Mouse (Mus musculus) embryonic facial prominence, embryonic 10.5 days (tissue): ENCODE data around the gene Sbk2. TPM values are rescaled to one million over a fixed set of nuclear protein-coding genes. Genes with fewer than 3 reads are reported as not detected.

Experiments
- DNase-seq: peaks from one replicate; pipeline ENCODE4 v3.0.0-alpha.2; 2017; ENCODE audit warnings: low spot score
- H3K27ac ChIP-seq: fragments of 300-500 bp; sonication (generic); replicated peaks from 2 replicates; pipeline ENCODE4 v1.5.1; 2016; ENCODE audit warnings: mild to moderate bottlenecking
- H3K27me3 ChIP-seq: fragments of 300-500 bp; sonication (generic); replicated peaks from 2 replicates; pipeline ENCODE4 v1.6.1; 2016; ENCODE audit warnings: low read depth, mild to moderate bottlenecking; ENCODE audit not compliant: poor library complexity, severe bottlenecking
- H3K36me3 ChIP-seq: fragments of 300-500 bp; sonication (generic); replicated peaks from 2 replicates; pipeline ENCODE4 v1.6.1; 2016; ENCODE audit warnings: mild to moderate bottlenecking, moderate library complexity
- H3K4me1 ChIP-seq: fragments of 300-500 bp; sonication (generic); 2 replicates; pipeline ENCODE4 v1.6.1; 2016
- H3K4me3 ChIP-seq: fragments of 300-500 bp; sonication (generic); 2 replicates; pipeline ENCODE4 v1.5.1; 2016; ENCODE audit warnings: mild to moderate bottlenecking, moderate library complexity
- H3K9me3 ChIP-seq: fragments of 300-500 bp; sonication (generic); 2 replicates; pipeline ENCODE4 v1.6.1; 2016; ENCODE audit warnings: mild to moderate bottlenecking
- WGBS: fragments of 180-500 bp; shearing (Covaris S2); methylation state at CpG from one replicate; pipeline ENCODE4 v1.1.7; 2016; 5-methylcytosine and 5-hydroxymethylcytosine counted together
- polyA plus RNA-seq: library from polyadenylated mRNA; unstranded; fragments of >200 nt; fragmentation: Nextera tagmentation; extraction: Ambion mirVana; gene quantifications from 2 replicates; pipeline ENCODE4 v1.2.1, GENCODE M21; 2016

The Sbk2 gene
- polyA plus RNA-seq, 1 experiment from 2014 or later: 0.09 TPM

DNA sequence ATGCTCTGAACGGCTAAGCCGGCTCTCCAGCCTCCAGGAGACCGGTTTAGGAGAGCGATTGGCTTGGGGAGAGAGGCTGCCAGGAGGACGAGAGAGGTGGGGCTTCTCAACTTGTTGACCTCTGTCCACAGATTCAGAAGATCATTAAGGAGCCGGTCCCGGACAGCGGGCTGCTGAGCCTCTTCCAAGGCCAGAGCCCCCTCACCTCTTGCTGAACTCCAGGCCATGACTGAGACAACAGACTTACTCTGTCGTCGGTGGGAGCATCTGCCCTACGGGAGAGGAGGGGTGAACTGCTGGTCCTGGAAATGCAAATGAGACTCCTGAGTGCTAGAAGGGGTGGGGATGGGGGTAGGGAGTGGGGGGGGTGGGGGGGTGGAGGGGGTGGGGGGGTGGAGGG is 69.0 kb downstream of the Sbk2 start:
- Histone ChIP-seq H3K4me1 (peaks cover 18% of the 10 kb centered on the region), H3K4me3 (no peak overlapping the region), H3K9me3 (no peaks in the 10 kb centered on the region), H3K27ac (no peak overlapping the region), H3K27me3 (peaks cover 21% of the 10 kb centered on the region), H3K36me3 (no peaks in the 10 kb centered on the region)
- WGBS: 59% methylated on average over 11 of the region's 11 CpGs
- DNase-seq: no peak

Other genes starting within 250 kb of the Sbk2 start
- gene Tmem150b, start 239.2 kb downstream of the Sbk2 start, polyA plus RNA-seq: 0.14 and 0.20 TPM in 2 replicates
- gene Kmt5c, start 224.3 kb downstream of the Sbk2 start, polyA plus RNA-seq: 102 and 103 TPM in 2 replicates
- gene Cox6b2, start 211.3 kb downstream of the Sbk2 start, polyA plus RNA-seq: 42.5 and 46.0 TPM in 2 replicates
- not detected in 2 replicates for gene Fam71e2, start 193.1 kb downstream of the Sbk2 start, polyA plus RNA-seq
- gene Il11, start 181.5 kb downstream of the Sbk2 start, polyA plus RNA-seq: 0.15 and 0.19 TPM in 2 replicates
- not detected in 2 replicates for gene Tmem190, start 181.5 kb downstream of the Sbk2 start, polyA plus RNA-seq
- 4.1 and 4.2 TPM in 2 replicates for gene Tmem238, start 174.8 kb downstream of the Sbk2 start, polyA plus RNA-seq
- gene Rpl28, start 171.5 kb downstream of the Sbk2 start, polyA plus RNA-seq: 386 and 403 TPM in 2 replicates
- 422 and 438 TPM in 2 replicates for gene Ube2s, start 151.8 kb downstream of the Sbk2 start, polyA plus RNA-seq
- 0.23 and 0.35 TPM in 2 replicates for gene Shisa7, start 119.7 kb downstream of the Sbk2 start, polyA plus RNA-seq
- 2.6 and 4.1 TPM in 2 replicates for gene Isoc2b, start 94.1 kb downstream of the Sbk2 start, polyA plus RNA-seq
- 0.68 and 0.86 TPM in 2 replicates for gene Isoc2a, start 87.3 kb downstream of the Sbk2 start, polyA plus RNA-seq
- gene Gm36210, start 57.9 kb downstream of the Sbk2 start, polyA plus RNA-seq: 0.22 TPM in 1 of 2 replicates, not detected in the other
- gene Zfp628, start 49.2 kb downstream of the Sbk2 start, polyA plus RNA-seq: 4.5 and 4.6 TPM in 2 replicates
- 4.9 and 5.3 TPM in 2 replicates for gene Nat14, start 42.4 kb downstream of the Sbk2 start, polyA plus RNA-seq
- gene Ssc5d, start 38.6 kb downstream of the Sbk2 start, polyA plus RNA-seq: 1.4 and 1.7 TPM in 2 replicates
- gene Sbk3, start 6.8 kb upstream of the Sbk2 start, polyA plus RNA-seq: 0.05 TPM in 1 of 2 replicates, not detected in the other
- gene Zfp579, start 31.8 kb upstream of the Sbk2 start, polyA plus RNA-seq: 24.8 and 29.3 TPM in 2 replicates
- 7.8 and 8.0 TPM in 2 replicates for gene Zfp524, start 50.0 kb upstream of the Sbk2 start, polyA plus RNA-seq
- gene Fiz1, start 50.3 kb upstream of the Sbk2 start, polyA plus RNA-seq: 55.6 and 56.5 TPM in 2 replicates
- 0.38 and 1.3 TPM in 2 replicates for gene Gm44973, start 51.1 kb upstream of the Sbk2 start, polyA plus RNA-seq
- 6.1 and 6.6 TPM in 2 replicates for gene Zfp865, start 56.0 kb upstream of the Sbk2 start, polyA plus RNA-seq
- 7.9 and 8.0 TPM in 2 replicates for gene Ccdc106, start 56.1 kb upstream of the Sbk2 start, polyA plus RNA-seq
- gene 4632433K11Rik, start 69.7 kb upstream of the Sbk2 start, polyA plus RNA-seq: not detected in 2 replicates
- 2.7 and 2.8 TPM in 2 replicates for gene Zfp784, start 74.0 kb upstream of the Sbk2 start, polyA plus RNA-seq
- 29.8 and 33.9 TPM in 2 replicates for gene Zfp580, start 87.1 kb upstream of the Sbk2 start, polyA plus RNA-seq
- gene U2af2, start 97.7 kb upstream of the Sbk2 start, polyA plus RNA-seq: 182 and 189 TPM in 2 replicates
- 56.7 and 58.8 TPM in 2 replicates for gene Epn1, start 115.8 kb upstream of the Sbk2 start, polyA plus RNA-seq
- gene Rfpl4, start 152.5 kb upstream of the Sbk2 start, polyA plus RNA-seq: not detected in 2 replicates
- gene Rasl2-9, start 161.5 kb upstream of the Sbk2 start, polyA plus RNA-seq: 0.20 TPM in 2 replicates
- gene Vmn1r55, start 185.3 kb upstream of the Sbk2 start, polyA plus RNA-seq: 0.01 TPM in 1 of 2 replicates, not detected in the other
- gene Vmn1r56, start 232.3 kb upstream of the Sbk2 start, polyA plus RNA-seq: not detected in 2 replicates